Mouse (Mus musculus) cerebellum, adult 11 months (tissue): ENCODE data around the gene Diablo.
"Not testable (repeated sequence)": the region's sequence is repeated elsewhere in the genome, so short reads cannot be mapped to it uniquely, and the experiment has no call there.

Source experiments
- DNase-seq: peaks from one replicate; pipeline ENCODE4 v3.0.0; 2022

The Diablo gene

GRCm38 (mm10) chr5:123523692-123524392 is at the start of gene Diablo:
Gene Diablo, minus strand, starts transcription at chr5:123524176.
- DNase-seq: peak; percentile 97

DNA sequence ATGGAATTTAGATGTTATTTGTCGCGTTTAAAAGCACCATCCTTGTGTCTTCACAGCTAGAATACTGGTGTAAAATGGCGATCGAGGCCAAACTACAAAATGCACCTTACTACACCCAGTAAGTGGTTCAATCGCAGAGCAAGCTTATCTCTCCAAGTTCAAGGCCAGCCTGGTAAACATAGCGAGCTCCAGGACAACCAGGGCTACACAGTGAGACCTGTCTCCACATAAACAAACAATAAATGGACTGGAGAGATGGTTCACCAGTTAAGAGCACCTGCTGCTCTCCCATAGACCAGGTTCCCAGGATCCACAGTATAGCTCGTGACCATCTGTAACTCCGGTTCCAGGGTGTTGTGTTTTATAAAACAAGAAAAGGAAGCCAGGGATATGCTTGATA is 49.4 kb upstream of the Diablo start:
- DNase-seq: no peak

DNA sequence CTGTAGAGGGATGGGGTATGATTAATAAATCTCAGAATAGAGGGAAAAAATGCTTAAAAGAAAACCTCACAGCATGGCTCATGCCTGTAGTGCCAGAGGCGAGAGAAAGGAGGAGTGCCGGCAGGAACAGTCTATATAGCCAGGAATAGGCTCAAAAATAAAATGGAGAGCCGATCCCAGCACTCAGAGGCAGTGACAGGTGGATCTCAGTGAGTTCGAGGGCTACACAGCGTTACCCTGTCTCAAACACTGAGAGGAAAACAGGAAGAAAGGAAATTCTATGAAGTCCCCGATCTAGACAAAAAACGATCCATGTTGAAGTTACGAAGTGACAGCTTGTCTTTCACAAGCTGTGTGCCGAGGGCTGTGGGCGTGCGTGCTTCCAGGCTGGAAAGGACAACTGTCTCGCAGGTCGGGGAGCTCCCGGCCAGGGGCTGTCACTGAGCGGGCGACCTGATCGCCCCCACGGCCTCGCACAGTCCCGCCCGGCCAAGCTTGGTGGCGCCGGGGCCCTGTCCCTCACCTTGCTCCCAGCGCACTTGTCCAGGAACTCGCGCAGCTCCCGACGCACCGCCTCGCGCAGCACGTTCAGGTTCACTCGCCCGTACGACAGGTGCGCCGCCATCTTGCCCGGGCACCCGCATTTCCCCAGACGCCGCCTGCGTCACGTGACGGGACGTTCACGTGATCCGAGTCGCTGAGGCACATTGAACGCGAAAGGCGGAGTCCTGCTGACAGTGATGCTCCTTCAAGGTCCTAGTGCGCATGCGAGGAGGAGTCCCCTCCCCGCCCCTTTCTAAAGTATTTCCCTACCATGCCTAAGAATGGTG is 48.6 kb upstream of the Diablo start, which contains the start of gene Vps33a:
Vps33a (minus strand) TSS at position 682 of the 830 bp plus-strand sequence.
- DNase-seq: peak; percentile 97

DNA sequence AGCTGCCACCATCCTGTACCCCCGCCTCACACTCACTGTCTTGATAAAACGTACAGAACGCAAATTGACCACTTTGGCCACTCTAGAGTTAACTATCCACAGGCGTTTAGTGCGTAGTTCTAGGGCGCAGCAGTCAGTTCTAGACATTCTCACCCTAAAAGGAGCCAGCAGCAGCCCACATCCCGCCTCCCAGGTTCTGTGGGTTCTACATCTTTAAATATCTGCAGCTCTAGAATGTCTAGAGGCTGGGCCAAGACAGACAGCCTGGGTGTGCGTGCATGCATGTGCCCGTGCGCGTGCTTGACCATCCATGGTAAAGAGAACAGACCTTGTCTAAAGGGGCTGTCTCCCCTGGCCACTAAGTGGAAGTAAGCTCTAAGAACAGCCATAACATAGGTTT is 37.2 kb upstream of the Diablo start:
- no peak for DNase-seq

DNA sequence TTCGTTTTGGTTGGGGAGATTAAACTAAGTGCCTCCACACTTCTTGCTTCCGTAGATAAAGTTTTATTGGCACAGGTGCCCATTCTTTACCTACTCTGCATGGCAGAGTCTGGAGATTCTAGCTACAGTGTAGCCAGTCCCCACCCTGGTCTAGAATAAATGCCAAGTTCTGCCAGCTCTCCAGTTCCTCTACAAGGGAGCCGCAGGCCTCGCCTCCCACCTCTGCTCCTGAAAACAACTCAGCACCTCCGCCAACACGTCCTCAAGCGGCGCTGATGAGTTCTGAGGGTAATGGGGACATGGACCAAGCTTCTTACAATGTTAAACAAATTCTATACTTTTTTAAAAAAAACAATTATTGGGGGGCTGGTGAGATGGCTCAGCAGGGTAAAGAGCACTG is 35.6 kb upstream of the Diablo start:
- DNase-seq: no peak

GRCm38 (mm10) chr5:123556451-123556850 is 32.5 kb upstream of the Diablo start:
- peak; percentile 71 for DNase-seq

DNA sequence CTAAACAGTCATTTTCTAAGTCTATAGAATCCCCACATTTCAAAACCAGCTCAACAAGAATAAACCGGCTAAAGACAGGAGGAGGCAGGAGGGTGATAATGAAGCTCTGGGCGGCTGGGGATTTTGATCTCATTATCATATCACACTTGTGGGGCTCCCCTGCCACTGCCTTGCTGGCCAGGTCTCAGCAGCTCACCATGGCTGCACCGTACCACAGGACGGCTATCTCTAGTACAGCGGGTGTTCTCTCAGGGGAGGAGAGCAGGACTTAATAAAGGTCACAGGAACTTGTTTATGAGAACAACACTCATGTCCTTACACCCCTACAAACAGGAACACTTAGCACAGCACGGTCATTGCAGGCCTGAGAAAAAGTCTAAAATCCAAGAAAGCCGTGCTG is 31.7 kb upstream of the Diablo start:
- no peak for DNase-seq

DNA sequence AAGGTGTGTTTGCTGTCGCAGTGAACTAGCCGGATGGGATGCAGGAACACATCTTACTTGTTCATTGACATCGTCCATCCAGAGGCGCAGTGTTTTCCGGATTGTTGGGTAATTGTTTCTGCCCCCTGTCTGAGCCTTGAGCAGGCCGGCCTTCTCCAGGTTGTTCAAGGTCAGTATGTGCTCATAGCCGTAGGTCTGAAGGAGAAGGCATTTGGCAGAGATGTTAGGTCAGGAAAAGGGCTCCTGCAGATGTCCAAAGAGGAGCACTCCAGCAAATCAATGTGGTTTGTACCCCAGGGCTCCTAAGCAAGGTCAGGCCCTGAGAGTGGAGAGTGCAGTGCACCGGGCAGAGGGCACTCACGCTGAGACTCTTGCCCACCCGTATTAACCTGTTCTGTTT is 9.8 kb upstream of the Diablo start:
- DNase-seq: no peak

DNA sequence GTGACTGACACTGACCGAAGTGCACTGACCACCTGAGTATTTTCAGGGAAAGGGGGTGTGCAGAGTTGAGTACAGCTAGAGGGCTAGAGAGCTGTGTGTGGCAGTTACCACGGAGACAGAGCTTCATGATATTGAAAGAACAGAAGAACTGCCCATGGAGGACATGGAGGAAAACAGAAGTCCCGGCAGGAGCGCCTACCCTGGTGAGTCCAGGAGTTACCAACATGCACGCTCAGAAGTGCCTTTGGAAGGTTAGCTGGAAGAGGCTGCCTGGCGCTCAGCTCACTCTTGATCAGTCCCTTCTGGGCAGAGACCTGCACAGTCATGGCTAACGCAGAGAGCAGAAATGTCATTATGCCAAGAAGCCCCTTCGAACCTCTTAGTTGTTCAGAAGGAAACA is 6.1 kb upstream of the Diablo start:
- DNase-seq: no peak

- DNase-seq: no peak
Observed at GRCm38 (mm10) chr5:123528641-123529040, 4.7 kb upstream of the Diablo start.

DNA sequence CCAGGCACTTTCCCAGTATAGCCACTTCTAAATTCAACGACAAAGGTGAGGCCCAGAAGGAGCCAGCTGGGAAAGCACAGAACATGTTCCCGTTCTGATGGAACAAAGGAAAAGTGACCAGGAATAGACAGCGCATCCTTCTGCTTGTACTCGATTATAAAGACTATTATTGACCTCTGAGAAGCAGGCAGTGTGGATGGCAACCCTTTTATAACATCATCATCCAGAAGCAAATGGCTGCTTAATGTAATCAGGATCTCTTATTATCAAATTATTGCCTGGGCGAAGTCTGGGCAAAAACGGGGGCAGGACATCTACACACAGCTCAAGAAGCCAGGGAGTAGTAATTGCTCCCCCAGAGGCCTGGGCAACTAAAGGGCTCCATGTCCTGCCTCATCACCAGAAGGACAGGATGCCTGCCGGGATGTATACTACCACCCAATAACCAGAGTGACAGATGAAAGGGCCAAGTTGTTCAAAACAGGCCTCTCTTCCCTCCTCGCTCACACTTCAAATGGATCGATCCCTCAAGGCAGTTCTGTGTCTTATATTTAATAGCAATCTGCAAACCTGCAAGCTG is 2.0 kb upstream of the Diablo start:
- DNase-seq: no peak

GRCm38 (mm10) chr5:123525281-123525680 is 1.3 kb upstream of the Diablo start, which contains the start of gene Gm49027:
Gene Gm49027, minus strand, starts transcription at chr5:123525488.
- no peak for DNase-seq

DNA sequence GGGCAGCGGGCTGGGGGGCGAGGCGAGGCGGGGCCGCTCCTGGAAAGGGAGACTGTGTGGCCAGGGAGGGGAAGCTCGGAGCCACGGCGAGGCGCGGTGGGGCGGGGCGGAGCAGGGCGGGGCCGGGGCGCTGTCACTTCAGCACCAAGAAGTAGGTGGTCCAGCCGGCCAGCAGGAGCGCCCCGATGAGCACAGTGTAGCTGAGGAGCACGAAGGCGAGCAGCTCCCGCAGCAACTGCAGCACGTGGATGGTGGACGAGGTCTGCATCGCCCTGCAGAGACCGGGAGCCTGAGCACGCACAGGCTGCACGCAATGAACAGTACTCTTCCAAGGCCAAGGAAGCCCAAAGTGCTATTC is 396 bp upstream of the Diablo start:
- no peak for DNase-seq

GRCm38 (mm10) chr5:123522166-123522565 is 1.8 kb downstream of the Diablo start:
- no peak for DNase-seq

DNA sequence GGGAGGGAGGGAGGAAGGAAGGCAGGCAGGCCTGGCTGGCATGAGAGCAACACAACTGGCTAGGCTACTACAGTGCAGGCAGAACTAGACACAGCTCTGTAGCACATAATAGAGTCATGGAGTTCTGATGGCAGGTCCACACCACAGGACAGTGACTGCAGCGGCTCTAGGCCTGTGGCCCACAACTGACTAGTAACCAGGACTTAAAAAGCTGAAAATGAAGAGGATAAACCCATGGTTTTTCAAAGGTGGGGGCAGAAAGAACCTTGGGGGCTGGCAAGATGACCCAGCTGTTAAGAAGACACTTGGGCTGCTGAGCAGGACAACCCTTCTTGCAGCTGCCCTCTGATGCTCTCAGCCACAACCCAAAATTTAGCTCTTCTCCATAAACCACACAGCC is 2.4 kb downstream of the Diablo start:
- no peak for DNase-seq

DNA sequence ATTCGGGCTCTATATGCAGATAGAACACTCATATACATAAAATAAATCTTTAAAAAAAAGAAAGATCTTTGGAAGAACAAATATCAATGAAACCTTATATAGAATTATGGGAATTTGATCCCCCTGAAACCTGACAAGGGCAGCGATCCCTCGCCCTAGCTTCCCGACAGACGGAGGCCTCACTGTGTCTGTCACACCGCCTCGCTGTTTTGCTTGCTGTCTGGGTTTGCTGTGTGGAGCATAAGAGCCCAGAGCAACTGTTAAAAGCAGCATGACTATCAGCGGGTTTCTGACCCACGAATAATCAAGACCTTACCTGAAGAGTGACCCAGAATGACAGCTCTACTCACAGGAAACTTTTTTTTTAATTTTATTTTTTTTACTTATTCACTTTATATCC is 3.3 kb downstream of the Diablo start:
- DNase-seq: no peak

DNA sequence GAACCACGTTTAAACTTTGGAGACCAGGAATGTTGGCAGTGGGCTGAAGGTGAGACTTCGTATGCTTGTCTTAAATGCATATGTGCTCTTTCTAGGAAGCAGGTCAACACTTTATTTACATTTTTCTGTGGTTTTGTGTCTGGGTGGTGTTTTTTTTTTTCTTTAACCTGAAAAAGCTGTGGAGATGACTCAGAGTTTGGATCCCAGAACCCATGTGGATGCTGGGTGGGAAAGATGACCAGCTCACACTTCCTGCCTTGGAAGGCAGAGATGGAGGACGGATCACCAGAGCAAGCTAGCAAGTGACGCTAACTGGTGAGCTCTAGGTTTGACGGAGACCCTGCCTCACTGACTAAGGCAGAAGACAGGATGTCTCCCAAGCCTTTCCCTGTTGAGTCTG is 9.1 kb downstream of the Diablo start:
- no peak for DNase-seq

DNA sequence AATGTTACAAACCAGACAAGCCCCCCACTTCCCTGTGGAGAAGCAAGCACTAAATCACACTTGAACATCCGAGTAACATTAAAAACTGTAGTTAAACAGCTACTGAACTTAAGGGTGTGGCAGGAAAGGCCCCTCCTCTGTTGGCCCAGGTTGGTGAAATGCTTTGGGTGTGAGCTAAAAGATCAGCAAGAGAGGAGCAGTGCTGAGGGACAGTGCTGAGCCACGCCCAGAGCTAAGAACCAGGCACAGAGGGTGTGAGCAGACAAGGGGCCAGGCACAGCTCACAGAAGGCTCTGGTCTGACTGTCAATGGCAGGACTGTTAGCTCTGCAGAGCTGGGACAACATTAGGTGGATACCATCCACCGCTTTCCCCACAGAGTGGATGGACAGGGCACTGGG is 11.9 kb downstream of the Diablo start:
- no peak for DNase-seq

GRCm38 (mm10) chr5:123511426-123511825 is 12.6 kb downstream of the Diablo start:
- DNase-seq: not testable (repeated sequence)

DNA sequence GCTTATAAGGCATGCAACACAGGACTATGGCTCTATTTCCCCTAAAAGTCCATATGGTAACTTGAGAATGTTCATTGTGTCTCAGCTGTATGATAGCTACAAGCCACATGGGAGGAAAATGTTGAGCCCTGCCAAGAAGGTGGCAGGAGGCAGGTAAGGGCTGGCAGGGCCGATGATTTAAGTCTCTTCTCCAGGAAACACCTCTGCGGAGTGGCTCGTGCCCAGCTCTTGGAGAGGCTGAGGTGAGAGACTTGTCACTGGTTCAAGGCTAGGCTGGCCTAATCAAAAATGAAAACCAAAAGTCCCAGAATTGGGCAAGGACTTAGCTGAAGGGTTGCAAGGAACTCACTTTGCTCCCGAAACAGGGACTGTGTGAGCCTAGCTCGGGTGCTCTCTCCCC is 13.8 kb downstream of the Diablo start, which contains the start of gene B3gnt4:
B3gnt4 (plus strand) TSS at position 301 of the 400 bp plus-strand sequence.
- no peak for DNase-seq

GRCm38 (mm10) chr5:123508921-123509320 is 15.1 kb downstream of the Diablo start:
- no peak for DNase-seq

GRCm38 (mm10) chr5:123507936-123508723 is 15.8 kb downstream of the Diablo start:
- peak; percentile 63 for DNase-seq

- DNase-seq: no peak
Observed at GRCm38 (mm10) chr5:123501973-123502372, 22.0 kb downstream of the Diablo start.
